Mouse (Mus musculus): ENCODE data around the gene Erich3.
"Not testable (repeated sequence)": the region's sequence is repeated elsewhere in the genome, so short reads cannot be mapped to it uniquely, and the experiment has no call there.

Gene Erich3

DNA sequence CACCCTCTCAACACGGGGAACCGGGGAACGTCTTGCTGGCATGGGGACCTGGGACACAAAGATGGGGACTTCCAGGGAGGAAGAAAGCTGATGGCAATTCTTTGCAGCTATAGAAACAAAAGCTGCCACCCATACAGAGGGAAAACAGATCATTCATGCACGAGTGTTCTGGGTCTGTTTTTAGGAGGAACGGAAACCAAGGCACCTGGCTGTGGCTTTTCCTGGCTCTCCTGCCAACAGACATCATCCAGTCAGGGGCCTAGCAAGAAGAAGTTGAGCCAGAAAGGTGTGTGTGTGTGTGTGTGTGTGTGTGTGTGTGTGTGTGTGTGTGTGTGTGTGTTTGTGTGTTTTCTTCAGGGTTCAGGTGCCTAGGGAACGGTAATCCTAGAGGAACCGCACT is at the start of gene Erich3:
Gene Erich3 (plus strand): TSS at position 315 of the 400 bp plus-strand sequence.
- no peak for DNase-seq (ENCODE audit: low spot score in 2 of 2)

- DNase-seq (ENCODE audit: low spot score in 2 of 2) = no peak
Observed at GRCm38 (mm10) chr3:154614771-154615170, 48.9 kb upstream of the Erich3 start.

- DNase-seq (ENCODE audit: low spot score in 2 of 2) = no peak
Observed at GRCm38 (mm10) chr3:154615304-154615703, 48.4 kb upstream of the Erich3 start.

- no peak for DNase-seq (ENCODE audit: low spot score in 2 of 2)
Observed at GRCm38 (mm10) chr3:154616106-154616505, 47.6 kb upstream of the Erich3 start.

GRCm38 (mm10) chr3:154628284-154628683 is 35.4 kb upstream of the Erich3 start:
- DNase-seq (ENCODE audit: low spot score in 2 of 2) = no peak

GRCm38 (mm10) chr3:154631281-154631680 is 32.4 kb upstream of the Erich3 start:
- DNase-seq (ENCODE audit: low spot score in 2 of 2) = not testable (repeated sequence)

DNA sequence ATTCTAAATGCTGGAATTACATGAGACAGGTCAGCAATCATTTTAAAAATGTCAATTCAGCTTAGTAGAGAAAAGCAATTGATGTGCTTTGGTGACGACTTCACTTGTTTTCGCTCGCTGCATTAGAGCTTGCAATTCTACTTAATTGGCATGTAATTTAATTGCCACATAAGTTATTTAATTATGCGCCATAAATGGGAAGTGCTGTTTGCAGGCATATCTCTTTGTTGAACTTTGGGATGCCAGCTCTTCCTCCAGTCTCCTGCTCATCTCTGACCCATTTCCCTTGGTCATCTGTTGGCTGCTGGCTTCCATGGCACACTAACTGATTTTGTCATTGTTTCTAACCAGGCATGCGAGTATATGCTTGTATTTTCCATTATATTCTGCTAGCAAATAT is 30.6 kb upstream of the Erich3 start:
- no peak for DNase-seq (ENCODE audit: low spot score in 2 of 2)

GRCm38 (mm10) chr3:154646638-154647442 is 16.8 kb upstream of the Erich3 start:
- DNase-seq (ENCODE audit: low spot score in 2 of 2) = peak; percentile 39 to 44

- peak in 1 of 2 experiments; percentile 22 for DNase-seq (ENCODE audit: low spot score in 2 of 2)
Observed at GRCm38 (mm10) chr3:154647443-154647780, 16.2 kb upstream of the Erich3 start.

GRCm38 (mm10) chr3:154649411-154650285 is 14.0 kb upstream of the Erich3 start:
- DNase-seq (ENCODE audit: low spot score in 2 of 2) = no peak

- DNase-seq (ENCODE audit: low spot score in 2 of 2) = peak; percentile 59 to 69
Observed at GRCm38 (mm10) chr3:154651192-154651821, 12.4 kb upstream of the Erich3 start.

GRCm38 (mm10) chr3:154652581-154653420 is 10.9 kb upstream of the Erich3 start:
- DNase-seq (ENCODE audit: low spot score in 2 of 2) = peak; percentile 79 to 88

GRCm38 (mm10) chr3:154653454-154653853 is 10.2 kb upstream of the Erich3 start:
- DNase-seq (ENCODE audit: low spot score in 2 of 2) = no peak

- DNase-seq (ENCODE audit: low spot score in 2 of 2) = no peak
Observed at GRCm38 (mm10) chr3:154654284-154654683, 9.4 kb upstream of the Erich3 start.

DNA sequence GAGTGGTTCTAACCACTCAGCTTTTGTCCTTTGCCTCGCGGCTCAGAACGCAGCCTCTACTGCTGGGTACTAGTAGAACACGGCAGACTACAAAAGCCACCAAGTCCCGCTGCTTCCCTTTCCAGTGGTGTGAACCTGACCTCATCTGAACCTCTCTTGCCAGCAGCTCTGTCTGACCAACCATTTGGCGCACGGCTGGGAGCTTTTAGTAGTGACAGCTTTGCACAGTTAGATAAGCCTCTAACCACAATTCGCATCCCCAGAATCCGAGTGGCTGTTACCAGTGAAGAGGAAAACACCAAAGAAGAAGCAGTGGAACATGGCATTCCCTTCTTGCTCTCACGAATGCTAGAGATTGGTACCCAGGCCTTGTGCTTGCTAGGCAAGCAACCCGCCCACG is 8.8 kb upstream of the Erich3 start:
- DNase-seq (ENCODE audit: low spot score in 2 of 2) = no peak

GRCm38 (mm10) chr3:154655711-154656110 is 7.9 kb upstream of the Erich3 start:
- no peak for DNase-seq (ENCODE audit: low spot score in 2 of 2)

DNA sequence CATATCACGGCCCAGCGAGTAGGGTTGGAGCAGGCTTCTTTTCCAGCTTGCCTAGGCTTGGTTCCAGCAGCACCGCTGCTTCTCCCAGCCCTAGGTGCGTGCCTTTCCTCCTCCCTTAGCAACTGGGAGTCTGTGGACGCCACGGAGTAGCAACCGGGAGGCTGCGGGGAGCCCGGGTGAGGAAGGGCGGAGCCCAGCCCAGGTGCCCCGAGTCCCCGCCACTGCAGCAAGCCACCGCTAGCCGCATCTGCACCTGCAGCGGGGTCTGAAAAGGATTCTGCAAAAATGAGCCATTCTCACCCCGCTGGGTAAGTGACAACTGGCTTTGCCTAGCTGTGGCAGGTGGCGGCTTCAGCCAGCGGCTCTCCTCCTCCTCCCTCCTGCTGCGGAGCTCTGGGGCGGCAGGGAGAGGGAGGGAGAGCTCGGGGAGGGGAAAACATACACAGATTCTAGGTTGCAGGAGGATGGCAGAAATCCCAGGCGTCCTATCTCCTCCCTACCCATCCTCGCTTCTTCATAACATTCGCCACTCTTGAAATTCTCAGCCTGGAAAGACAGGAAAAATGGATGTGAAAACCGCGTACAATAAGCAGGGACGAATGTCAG is 420 bp downstream of the Erich3 start:
- peak; percentile 79 to 82 for DNase-seq (ENCODE audit: low spot score in 2 of 2)

DNA sequence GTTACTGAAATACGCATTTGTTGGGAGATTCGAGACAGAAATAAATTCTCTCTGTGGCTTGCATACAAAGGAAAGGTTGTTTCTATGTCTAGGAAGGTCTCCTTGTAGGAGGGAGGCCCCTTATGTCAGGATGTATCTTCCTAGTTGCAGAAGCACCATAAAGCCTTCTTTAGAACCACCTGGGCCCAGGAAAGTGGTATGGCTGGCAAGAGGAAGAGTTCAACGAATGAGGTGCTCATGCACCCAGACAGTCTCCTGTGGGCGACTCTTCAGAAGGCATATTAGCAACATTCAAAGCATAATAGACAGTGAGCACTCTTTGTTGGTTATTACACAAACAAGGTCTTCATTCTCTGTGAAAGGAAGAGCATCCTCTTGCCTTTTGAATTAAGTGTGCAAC is 977 bp downstream of the Erich3 start:
- no peak for DNase-seq (ENCODE audit: low spot score in 2 of 2)

- peak in 1 of 2 experiments; percentile 48 for DNase-seq (ENCODE audit: low spot score in 2 of 2)
Observed at GRCm38 (mm10) chr3:154668485-154668884, 4.8 kb downstream of the Erich3 start.

DNA sequence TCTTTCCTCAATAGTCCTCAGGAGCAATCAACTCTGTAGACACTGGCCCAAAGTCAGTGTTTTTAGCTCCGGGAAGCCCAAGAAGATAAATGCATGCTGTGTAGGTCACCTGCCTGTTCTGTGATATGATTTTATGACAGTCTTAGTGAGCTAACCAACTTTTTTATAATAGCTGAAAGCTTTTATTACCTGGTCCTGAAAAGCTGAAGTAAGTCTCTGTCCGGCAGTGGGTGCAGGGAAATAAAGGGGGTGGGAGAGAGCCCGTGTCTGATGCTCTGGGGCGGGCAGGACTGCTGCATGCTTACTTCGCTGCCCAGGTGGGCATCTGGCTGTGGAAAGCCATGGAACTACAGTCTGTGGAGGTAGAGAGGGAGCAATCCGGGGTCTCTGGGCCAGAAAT is 6.9 kb downstream of the Erich3 start:
- no peak for DNase-seq (ENCODE audit: low spot score in 2 of 2)

- DNase-seq (ENCODE audit: low spot score in 2 of 2) = no peak
Observed at GRCm38 (mm10) chr3:154671013-154671412, 7.4 kb downstream of the Erich3 start.

Measured in right cerebral cortex, adult 2 months (tissue).